Mouse (Mus musculus): ENCODE data around the gene Fcer2a. TPM values are rescaled to one million over a fixed set of nuclear protein-coding genes. Genes with fewer than 3 reads are reported as not detected.

The Fcer2a gene
- total RNA-seq, 1 experiment: 0.18 TPM

DNA sequence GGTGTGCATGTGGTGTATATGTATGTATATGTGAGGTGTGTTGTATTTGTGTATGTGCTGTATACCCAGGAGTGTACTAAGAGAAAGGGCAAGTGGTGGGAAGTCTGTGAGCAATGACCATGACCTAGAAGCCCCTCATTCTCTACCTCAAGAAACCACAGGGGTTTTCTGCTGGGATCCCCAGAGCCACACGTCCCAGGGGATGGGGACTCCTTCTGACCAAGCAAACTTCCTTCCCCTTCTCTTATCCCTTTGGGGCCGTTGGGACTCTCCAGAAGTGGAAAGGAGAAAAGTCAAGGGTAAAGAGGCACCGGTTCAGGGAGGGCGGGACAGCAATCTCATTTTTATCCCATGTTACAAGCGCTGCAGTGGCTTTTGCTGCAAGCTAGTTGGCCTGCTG is 8.6 kb downstream of the Fcer2a start:
- DNase-seq (ENCODE audit: low read depth, low spot score): no peak
- Histone ChIP-seq H3K4me3 (ENCODE audit: insufficient read depth in 1 of 2, low read depth in 1 of 2, low read length in 2 of 2, poor library complexity in 1 of 2, severe bottlenecking in 1 of 2) (no peak overlapping the region), H3K4me1 (ENCODE audit: control insufficient read depth in 2 of 2, insufficient read depth in 2 of 2, low read length in 2 of 2, poor library complexity in 1 of 2) (no peaks in the 10 kb centered on the region), H3K27ac (ENCODE audit: insufficient read depth, low read depth, low read length, poor library complexity, severe bottlenecking) (no peak overlapping the region), H3K36me3 (ENCODE audit: control insufficient read depth, insufficient read depth, low read length, poor library complexity, severe bottlenecking) (peaks cover 2% of the 10 kb centered on the region; the same call in 1 of the 2 replicates), H3K9me3 (ENCODE audit: control insufficient read depth, insufficient read depth, low read depth, low read length) (no peaks in the 10 kb centered on the region), H3K9ac (ENCODE audit: insufficient read depth, low read depth, low read length, poor library complexity, severe bottlenecking) (no peak overlapping the region)
- in situ Hi-C loops (cut with MboI; ENCODE audit: low sequenced_read_pairs in 2 of 2, unreplicated experiment in 2 of 2): no loop called here
- TF ChIP-seq ZC3H11A (IDR thresholded peaks at IDR 0.05; ENCODE audit: borderline replicate concordance, low read depth, low read length) (no peak), CHD2 (IDR thresholded peaks at IDR 0.05; ENCODE audit: low read depth, low read length) (no peak), ZNF384 (IDR thresholded peaks at IDR 0.05; ENCODE audit: low read depth, low read length) (no peak), HCFC1 (IDR thresholded peaks at IDR 0.05; ENCODE audit: borderline replicate concordance, insufficient read depth, low read length) (no peak)

DNA sequence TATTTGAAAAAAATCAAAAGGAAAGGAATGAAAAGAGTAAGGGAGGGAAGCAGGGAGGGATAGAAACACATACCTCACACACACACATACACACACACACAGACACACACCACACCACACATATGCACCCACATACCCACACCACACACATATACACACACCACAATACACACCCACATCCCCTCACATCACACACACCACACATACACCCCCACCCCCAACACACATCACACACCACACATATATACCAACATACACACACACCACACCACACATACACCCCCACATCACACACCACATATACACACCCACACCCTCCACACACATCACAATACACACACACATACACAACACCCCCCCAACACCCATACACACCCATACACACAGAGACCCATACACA is 9.4 kb downstream of the Fcer2a start:
- no peak for DNase-seq (ENCODE audit: low read depth, low spot score)
- no peaks in the 10 kb centered on the region for H3K9me3 ChIP-seq (ENCODE audit: control insufficient read depth, insufficient read depth, low read depth, low read length)
- H3K4me1 ChIP-seq (ENCODE audit: control insufficient read depth in 2 of 2, insufficient read depth in 2 of 2, low read length in 2 of 2, poor library complexity in 1 of 2): 0 out of 4 replicates have a peak, but pooled peaks cover 0 to under 1% of the 10 kb centered on the region in 2 experiments
- H3K4me3 ChIP-seq (ENCODE audit: insufficient read depth in 1 of 2, low read depth in 1 of 2, low read length in 2 of 2, poor library complexity in 1 of 2, severe bottlenecking in 1 of 2): no peak overlapping the region
- no peak for TF ChIP-seq ZNF384 (IDR thresholded peaks at IDR 0.05; ENCODE audit: low read depth, low read length)
- TF ChIP-seq HCFC1 (IDR thresholded peaks at IDR 0.05; ENCODE audit: borderline replicate concordance, insufficient read depth, low read length): no peak
- no peak for TF ChIP-seq MAFK (IDR thresholded peaks at IDR 0.05; ENCODE audit: insufficient read depth, low read depth, low read length)
- TF ChIP-seq ZC3H11A (IDR thresholded peaks at IDR 0.05; ENCODE audit: borderline replicate concordance, low read depth, low read length): no peak
- TF ChIP-seq CHD2 (IDR thresholded peaks at IDR 0.05; ENCODE audit: low read depth, low read length): no peak
- peaks cover 5% of the 10 kb centered on the region for H3K36me3 ChIP-seq (ENCODE audit: control insufficient read depth, insufficient read depth, low read length, poor library complexity, severe bottlenecking)
- H3K27ac ChIP-seq (ENCODE audit: insufficient read depth, low read depth, low read length, poor library complexity, severe bottlenecking): no peak overlapping the region
- in situ Hi-C loops (cut with MboI; ENCODE audit: low sequenced_read_pairs in 2 of 2, unreplicated experiment in 2 of 2): no loop called here
- H3K9ac ChIP-seq (ENCODE audit: insufficient read depth, low read depth, low read length, poor library complexity, severe bottlenecking): no peak overlapping the region

DNA sequence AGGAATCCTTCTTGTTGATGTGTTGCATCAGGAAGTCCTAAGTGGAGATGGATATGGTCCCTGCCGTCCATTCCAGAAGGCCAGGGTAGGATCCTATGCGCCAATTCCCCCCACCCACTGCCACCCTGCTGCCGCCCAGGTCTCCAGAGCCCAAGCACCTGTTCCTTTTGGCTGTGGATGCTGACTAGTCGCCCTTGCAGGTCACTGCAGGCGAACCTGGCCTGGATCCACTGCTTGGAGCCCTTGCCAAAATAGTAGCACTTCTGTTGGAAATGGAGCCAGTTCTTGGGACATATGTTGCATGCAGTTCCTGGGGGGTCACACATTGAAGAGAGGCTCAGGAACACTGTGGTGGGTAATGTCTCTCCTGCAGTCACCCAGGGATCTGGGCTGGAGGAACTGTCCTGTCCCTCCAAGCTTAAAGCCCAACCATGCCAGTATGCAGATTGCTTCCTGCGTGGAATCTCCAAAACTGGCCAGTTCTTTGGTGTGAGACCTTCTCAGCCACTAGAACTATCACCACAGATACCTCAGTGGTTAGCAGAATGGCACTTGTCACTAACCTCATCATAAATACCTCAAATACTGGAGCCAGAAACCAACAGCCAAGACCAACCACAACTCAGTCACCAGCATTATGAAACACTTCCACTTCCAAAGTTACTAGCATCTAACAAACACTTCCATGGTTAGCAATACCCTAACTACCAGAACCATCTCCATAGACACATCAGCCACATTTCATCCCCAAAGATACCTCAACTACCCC is 10.4 kb downstream of the Fcer2a start:
- peaks cover 10% of the 10 kb centered on the region for H3K36me3 ChIP-seq (ENCODE audit: control insufficient read depth, insufficient read depth, low read length, poor library complexity, severe bottlenecking)
- no peaks in the 10 kb centered on the region for H3K9me3 ChIP-seq (ENCODE audit: control insufficient read depth, insufficient read depth, low read depth, low read length)
- H3K9ac ChIP-seq (ENCODE audit: insufficient read depth, low read depth, low read length, poor library complexity, severe bottlenecking): no peak overlapping the region
- in situ Hi-C loops (cut with MboI; ENCODE audit: low sequenced_read_pairs in 2 of 2, unreplicated experiment in 2 of 2): no loop called here
- H3K27ac ChIP-seq (ENCODE audit: insufficient read depth, low read depth, low read length, poor library complexity, severe bottlenecking): no peak overlapping the region
- peaks cover 0 to 4% of the 10 kb centered on the region in 2 experiments; a peak in 1 of 4 replicates for H3K4me1 ChIP-seq (ENCODE audit: control insufficient read depth in 2 of 2, insufficient read depth in 2 of 2, low read length in 2 of 2, poor library complexity in 1 of 2)
- DNase-seq (ENCODE audit: low read depth, low spot score): no peak
- no peak overlapping the region for H3K4me3 ChIP-seq (ENCODE audit: insufficient read depth in 1 of 2, low read depth in 1 of 2, low read length in 2 of 2, poor library complexity in 1 of 2, severe bottlenecking in 1 of 2)
- TF ChIP-seq HCFC1 (IDR thresholded peaks at IDR 0.05; ENCODE audit: borderline replicate concordance, insufficient read depth, low read length) (no peak), CHD2 (IDR thresholded peaks at IDR 0.05; ENCODE audit: low read depth, low read length) (no peak), ZNF384 (IDR thresholded peaks at IDR 0.05; ENCODE audit: low read depth, low read length) (no peak), MAFK (IDR thresholded peaks at IDR 0.05; ENCODE audit: insufficient read depth, low read depth, low read length) (no peak), ZC3H11A (IDR thresholded peaks at IDR 0.05; ENCODE audit: borderline replicate concordance, low read depth, low read length) (no peak)

DNA sequence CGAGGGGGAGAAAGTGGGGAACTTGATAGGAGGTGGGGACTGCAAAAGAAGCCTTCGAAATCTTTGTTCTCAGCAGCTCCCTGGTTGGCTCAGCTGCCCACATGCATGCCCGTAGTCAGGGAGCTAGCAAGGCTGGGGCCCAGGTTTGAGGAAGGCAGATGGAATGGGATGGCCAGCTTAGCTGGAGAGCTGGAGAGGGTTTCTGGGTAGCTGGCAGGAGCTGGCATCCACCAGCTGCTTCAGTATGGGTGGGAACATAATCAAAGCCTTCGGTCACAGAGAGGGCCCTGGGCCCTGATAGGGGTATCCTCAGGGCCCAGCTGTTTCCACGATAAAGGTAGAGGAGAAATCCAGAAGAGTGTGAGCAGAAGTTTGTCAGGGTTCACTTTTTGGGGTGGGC is 11.5 kb downstream of the Fcer2a start:
- DNase-seq (ENCODE audit: low read depth, low spot score): no peak
- H3K9me3 ChIP-seq (ENCODE audit: control insufficient read depth, insufficient read depth, low read depth, low read length): no peaks in the 10 kb centered on the region
- no peak overlapping the region for H3K4me3 ChIP-seq (ENCODE audit: insufficient read depth in 1 of 2, low read depth in 1 of 2, low read length in 2 of 2, poor library complexity in 1 of 2, severe bottlenecking in 1 of 2)
- peaks cover 10% of the 10 kb centered on the region for H3K36me3 ChIP-seq (ENCODE audit: control insufficient read depth, insufficient read depth, low read length, poor library complexity, severe bottlenecking)
- H3K27ac ChIP-seq (ENCODE audit: insufficient read depth, low read depth, low read length, poor library complexity, severe bottlenecking): no peak overlapping the region
- H3K9ac ChIP-seq (ENCODE audit: insufficient read depth, low read depth, low read length, poor library complexity, severe bottlenecking): no peak overlapping the region
- no peak for TF ChIP-seq ZC3H11A (IDR thresholded peaks at IDR 0.05; ENCODE audit: borderline replicate concordance, low read depth, low read length)
- no peak for TF ChIP-seq ZNF384 (IDR thresholded peaks at IDR 0.05; ENCODE audit: low read depth, low read length)
- TF ChIP-seq MAFK (IDR thresholded peaks at IDR 0.05; ENCODE audit: insufficient read depth, low read depth, low read length): no peak
- TF ChIP-seq HCFC1 (IDR thresholded peaks at IDR 0.05; ENCODE audit: borderline replicate concordance, insufficient read depth, low read length): no peak
- no peak for TF ChIP-seq CHD2 (IDR thresholded peaks at IDR 0.05; ENCODE audit: low read depth, low read length)
- in situ Hi-C loops (cut with MboI; ENCODE audit: low sequenced_read_pairs in 2 of 2, unreplicated experiment in 2 of 2): no loop called here
- peaks cover 3 to 4% of the 10 kb centered on the region in 2 experiments; a peak in 2 of 4 replicates for H3K4me1 ChIP-seq (ENCODE audit: control insufficient read depth in 2 of 2, insufficient read depth in 2 of 2, low read length in 2 of 2, poor library complexity in 1 of 2)

Measured in ES-E14 (cell line).